Mouse (Mus musculus) neural tube, embryonic 11.5 days (tissue): ENCODE data around the gene 1500011B03Rik. TPM values are rescaled to one million over a fixed set of nuclear protein-coding genes. Genes with fewer than 3 reads are reported as not detected.
"Not testable (repeated sequence)": the region's sequence is repeated elsewhere in the genome, so short reads cannot be mapped to it uniquely, and the experiment has no call there.

ENCODE experiments used
- ATAC-seq: fragments of 200-750 bp; cut with Nextera tagmentation; 2 replicates; pipeline ENCODE4 v1.8.0; 2017; ENCODE audit warnings: moderate number of reproducible peaks, mild to moderate bottlenecking, moderate TSS enrichment, moderate library complexity; ENCODE audit not compliant: insufficient read depth, low FRiP score, low TSS enrichment
- DNase-seq: peaks from one replicate; pipeline ENCODE4 v3.0.0-alpha.2; 2015; ENCODE audit warnings: low spot score
- H3K27ac ChIP-seq: fragments of 300-500 bp; sonication (generic); 2 replicates; pipeline ENCODE4 v1.5.1; 2014; ENCODE audit warnings: low read depth, mild to moderate bottlenecking, low read length
- H3K27me3 ChIP-seq: fragments of 300-500 bp; sonication (generic); 2 replicates; pipeline ENCODE4 v1.6.1; 2014; ENCODE audit warnings: mild to moderate bottlenecking, low read length, mixed read lengths; ENCODE audit not compliant: control insufficient read depth, insufficient read depth
- H3K36me3 ChIP-seq: fragments of 300-500 bp; sonication (generic); 2 replicates; pipeline ENCODE4 v1.6.1; 2014; ENCODE audit warnings: mild to moderate bottlenecking, low read length, moderate library complexity, mixed read lengths; ENCODE audit not compliant: control insufficient read depth, insufficient read depth
- H3K4me1 ChIP-seq: fragments of 300-500 bp; sonication (generic); 2 replicates; pipeline ENCODE4 v1.6.1; 2014; ENCODE audit warnings: low read length, mixed read lengths; ENCODE audit not compliant: control insufficient read depth, insufficient read depth
- H3K4me2 ChIP-seq: fragments of 300-500 bp; sonication (generic); 2 replicates; pipeline ENCODE4 v1.6.1; 2014; ENCODE audit warnings: low read depth, mild to moderate bottlenecking, moderate library complexity
- H3K4me3 ChIP-seq: fragments of 300-500 bp; sonication (generic); 2 replicates; pipeline ENCODE4 v1.5.1; 2014; ENCODE audit warnings: low read depth, low read length
- H3K9ac ChIP-seq: fragments of 300-500 bp; sonication (generic); 2 replicates; pipeline ENCODE4 v1.6.1; 2014; ENCODE audit warnings: mild to moderate bottlenecking, low read length
- H3K9me3 ChIP-seq: fragments of 300-500 bp; sonication (generic); 2 replicates; pipeline ENCODE4 v1.6.1; 2016; ENCODE audit warnings: low read length; ENCODE audit not compliant: control insufficient read depth
- WGBS: fragments of 180-500 bp; shearing (Covaris S2); extraction: QIAGEN DNeasy Blood & Tissue Kit; methylation state at CpG from one replicate; pipeline ENCODE4 v1.1.7; 2014; 5-methylcytosine and 5-hydroxymethylcytosine counted together
- polyA plus RNA-seq: library from polyadenylated mRNA; unstranded; fragments of >200 nt; fragmentation: Nextera tagmentation; extraction: Ambion mirVana; gene quantifications from 2 replicates; pipeline ENCODE4 v1.2.1, GENCODE M21; 2014

1500011B03Rik gene
- polyA plus RNA-seq, 1 experiment from 2014 or later: 162 TPM

GRCm38 (mm10) chr5:114844371-114844770 lies 21.1 kb upstream of the 1500011B03Rik start:
- H3K27me3 ChIP-seq, H3K27ac ChIP-seq, H3K9ac ChIP-seq, H3K4me1 ChIP-seq, DNase-seq, H3K4me2 ChIP-seq, H3K36me3 ChIP-seq, H3K9me3 ChIP-seq, H3K4me3 ChIP-seq, ATAC-seq: not testable (repeated sequence)
- 67% methylated on average over 2 of the region's 2 CpGs for WGBS

GRCm38 (mm10) chr5:114842674-114843073 lies 19.4 kb upstream of the 1500011B03Rik start:
- no peaks in the 10 kb centered on the region for H3K4me1 ChIP-seq
- no peaks in the 10 kb centered on the region for H3K9me3 ChIP-seq
- H3K4me3 ChIP-seq: no peak overlapping the region
- H3K27me3 ChIP-seq: no peaks in the 10 kb centered on the region
- ATAC-seq (no peak), DNase-seq (no peak)
- no peak overlapping the region for H3K27ac ChIP-seq
- H3K4me2 ChIP-seq: no peak overlapping the region
- H3K9ac ChIP-seq: no peak overlapping the region
- 70% methylated on average over 5 of the region's 5 CpGs for WGBS
- no peaks in the 10 kb centered on the region for H3K36me3 ChIP-seq

- H3K27me3 ChIP-seq, H3K36me3 ChIP-seq, H3K9me3 ChIP-seq, ATAC-seq, H3K4me2 ChIP-seq, H3K4me3 ChIP-seq, H3K4me1 ChIP-seq, H3K9ac ChIP-seq, H3K27ac ChIP-seq: not testable (repeated sequence)
- 63% methylated on average over 3 of the region's 3 CpGs for WGBS
- DNase-seq: peak; percentile 59
Observed at GRCm38 (mm10) chr5:114842155-114842554, 18.9 kb upstream of the 1500011B03Rik start.

- ATAC-seq, H3K36me3 ChIP-seq, H3K27ac ChIP-seq, H3K4me3 ChIP-seq, DNase-seq, H3K9ac ChIP-seq, H3K4me2 ChIP-seq, H3K4me1 ChIP-seq, H3K27me3 ChIP-seq, H3K9me3 ChIP-seq: not testable (repeated sequence)
- WGBS: 57% methylated on average over 5 of the region's 5 CpGs
Observed at GRCm38 (mm10) chr5:114840481-114840880, 17.2 kb upstream of the 1500011B03Rik start.

GRCm38 (mm10) chr5:114836886-114837285 lies 13.6 kb upstream of the 1500011B03Rik start:
- WGBS: 64% methylated on average over 12 of the region's 12 CpGs

GRCm38 (mm10) chr5:114829740-114830139 lies 6.5 kb upstream of the 1500011B03Rik start:
- H3K27me3 ChIP-seq: no peaks in the 10 kb centered on the region
- DNase-seq: no peak
- no peak overlapping the region for H3K4me2 ChIP-seq
- no peak overlapping the region for H3K9ac ChIP-seq
- no peaks in the 10 kb centered on the region for H3K36me3 ChIP-seq
- no peak for ATAC-seq
- 69% methylated on average over 3 of the region's 3 CpGs for WGBS
- H3K27ac ChIP-seq: no peak overlapping the region
- H3K4me3 ChIP-seq: no peak overlapping the region
- no peaks in the 10 kb centered on the region for H3K9me3 ChIP-seq
- 0 out of 2 replicates have a peak, but pooled peaks cover 2% of the 10 kb centered on the region for H3K4me1 ChIP-seq

More at GRCm38 (mm10) chr5:114836886-114837285, 13.6 kb upstream of the 1500011B03Rik start:
- no peak overlapping the region for H3K4me2 ChIP-seq
- no peak overlapping the region for H3K27ac ChIP-seq
- DNase-seq: peak; percentile 40
- no peak for ATAC-seq
- no peak overlapping the region for H3K9ac ChIP-seq
- H3K36me3 ChIP-seq: no peaks in the 10 kb centered on the region
- no peak overlapping the region for H3K4me3 ChIP-seq
- H3K9me3 ChIP-seq: no peaks in the 10 kb centered on the region
- no peaks in the 10 kb centered on the region for H3K27me3 ChIP-seq
- no peaks in the 10 kb centered on the region for H3K4me1 ChIP-seq

GRCm38 (mm10) chr5:114827427-114827826 lies 4.2 kb upstream of the 1500011B03Rik start:
- Histone ChIP-seq H3K9ac (no peak overlapping the region), H3K27ac (no peak overlapping the region), H3K4me3 (no peak overlapping the region), H3K4me1 (0 out of 2 replicates have a peak, but pooled peaks cover 2% of the 10 kb centered on the region), H3K4me2 (no peak overlapping the region), H3K36me3 (no peaks in the 10 kb centered on the region), H3K27me3 (no peaks in the 10 kb centered on the region), H3K9me3 (no peaks in the 10 kb centered on the region; the same call in 1 of the 2 replicates)
- ATAC-seq (no peak), DNase-seq (no peak)
- WGBS: 93% methylated on average over 12 of the region's 12 CpGs

GRCm38 (mm10) chr5:114825978-114826691 lies 2.9 kb upstream of the 1500011B03Rik start:
- H3K9ac ChIP-seq: peak overlapping the region; percentile 61
- H3K36me3 ChIP-seq: no peaks in the 10 kb centered on the region
- H3K4me3 ChIP-seq: peak overlapping the region; percentile 6
- no peaks in the 10 kb centered on the region; the same call in 1 of the 2 replicates for H3K9me3 ChIP-seq
- ATAC-seq (peak; percentile 49), DNase-seq (peak; percentile 91)
- no peaks in the 10 kb centered on the region for H3K27me3 ChIP-seq
- peak overlapping the region; percentile 17; the same call in 1 of the 2 replicates for H3K27ac ChIP-seq
- WGBS: 9% methylated on average over 27 of the region's 27 CpGs
- H3K4me2 ChIP-seq: peak overlapping the region; percentile 54
- 0 out of 2 replicates have a peak, but pooled peaks cover 2% of the 10 kb centered on the region for H3K4me1 ChIP-seq

- WGBS: 19% methylated on average over 9 of the region's 9 CpGs
- no peak overlapping the region for H3K9ac ChIP-seq
- 0 out of 2 replicates have a peak, but pooled peaks cover 2% of the 10 kb centered on the region for H3K4me1 ChIP-seq
- no peak overlapping the region for H3K4me2 ChIP-seq
- ATAC-seq (peak; percentile 36; the same call in 1 of the 2 replicates), DNase-seq (peak; percentile 68)
- no peaks in the 10 kb centered on the region for H3K36me3 ChIP-seq
- no peaks in the 10 kb centered on the region for H3K27me3 ChIP-seq
- no peak overlapping the region for H3K27ac ChIP-seq
- H3K9me3 ChIP-seq: no peaks in the 10 kb centered on the region; the same call in 1 of the 2 replicates
- H3K4me3 ChIP-seq: no peak overlapping the region
Observed at GRCm38 (mm10) chr5:114824197-114824596, 929 bp upstream of the 1500011B03Rik start.
